Mouse (Mus musculus) bone marrow macrophage, adult 2 months (primary cell): ENCODE results near the gene Gm10184. TPM values are rescaled to one million over a fixed set of nuclear protein-coding genes. Genes with fewer than 3 reads are reported as not detected.
"Not testable (repeated sequence)": the region's sequence is repeated elsewhere in the genome, so short reads cannot be mapped to it uniquely, and the experiment has no call there.

Experiments
- H3K27ac ChIP-seq: 2 replicates; pipeline ENCODE4 v1.5.1; 2012; ENCODE audit warnings: low read depth, low read length; ENCODE audit not compliant: insufficient read depth
- H3K4me1 ChIP-seq: 2 replicates; pipeline ENCODE4 v1.6.1; 2012; ENCODE audit warnings: low read length; ENCODE audit not compliant: control insufficient read depth, insufficient read depth
- H3K4me3 ChIP-seq: 2 replicates; pipeline ENCODE4 v1.5.1; 2012; ENCODE audit warnings: mild to moderate bottlenecking, low read length, moderate library complexity; ENCODE audit not compliant: insufficient read depth
- CTCF ChIP-seq: IDR thresholded peaks from 2 replicates; pipeline ENCODE4 v1.5.1; 2012; ENCODE audit warnings: low read depth, mild to moderate bottlenecking, low read length, moderate library complexity
- POLR2A ChIP-seq: IDR thresholded peaks from 2 replicates; pipeline ENCODE4 v1.6.1; 2012; ENCODE audit warnings: mild to moderate bottlenecking, low read depth, low read length, borderline replicate concordance
- polyA plus RNA-seq: library from polyadenylated mRNA; stranded (reverse); fragments of >200 nt; gene quantifications from 2 replicates; pipeline ENCODE4 v1.2.4, GENCODE M21; 2012; ENCODE audit not compliant: missing spikeins, insufficient read depth, insufficient read length

Gene Gm10184
- 27.5 and 31.3 TPM in 2 replicates for polyA plus RNA-seq

DNA sequence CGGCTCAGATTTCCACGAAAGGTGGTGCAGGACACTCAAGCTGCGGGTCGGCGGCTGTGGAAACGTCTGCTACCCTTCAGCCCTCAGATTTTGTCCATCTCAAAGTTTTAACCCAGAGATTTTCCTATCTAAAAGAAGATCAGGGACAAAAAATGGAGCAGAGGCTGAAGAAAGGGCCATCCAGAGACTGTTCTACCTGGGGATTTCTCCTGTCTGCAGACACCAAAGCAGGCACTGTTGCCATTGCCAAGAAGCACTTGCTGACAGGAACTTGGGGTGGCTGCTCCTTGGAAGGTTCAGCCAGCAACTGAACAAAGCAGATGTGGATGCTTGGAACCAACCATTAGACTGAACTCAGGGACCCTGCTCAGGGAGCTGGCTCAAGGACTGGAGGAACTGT is at the start of gene Gm10184:
Gm10184 (minus strand) TSS at position 101 of the 400 bp plus-strand sequence.
- no peaks in the 10 kb centered on the region for H3K4me1 ChIP-seq
- H3K27ac ChIP-seq: no peak within 1 kb of the TSS
- TF ChIP-seq POLR2A: no peak
- TF ChIP-seq CTCF: no peak
- no peak within 1 kb of the TSS for H3K4me3 ChIP-seq

GRCm38 (mm10) chr17:89933950-89934349 is 23.7 kb upstream of the Gm10184 start:
- no peak overlapping the region for H3K4me3 ChIP-seq
- TF ChIP-seq CTCF: no peak
- TF ChIP-seq POLR2A: no peak
- no peaks in the 10 kb centered on the region for H3K4me1 ChIP-seq
- no peak overlapping the region for H3K27ac ChIP-seq

DNA sequence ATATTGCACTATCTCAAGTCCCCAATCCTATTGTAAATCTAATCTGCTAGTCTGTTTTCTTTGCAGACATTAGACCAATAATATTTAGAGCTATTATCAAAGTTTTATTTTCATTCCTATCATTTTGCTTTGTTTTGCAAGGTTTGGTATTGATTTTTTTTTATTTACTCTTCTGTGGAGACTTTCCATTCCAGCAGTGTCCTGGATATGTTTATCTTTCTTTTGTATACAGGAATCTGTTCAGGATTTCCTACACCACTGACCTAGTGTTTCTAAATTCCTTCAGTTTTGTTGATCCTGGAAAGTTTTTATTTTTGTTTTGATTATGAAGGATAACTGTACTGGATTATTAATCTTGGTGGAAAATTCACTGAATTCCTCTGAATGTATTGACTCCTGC is 2.6 kb downstream of the Gm10184 start:
- no peaks in the 10 kb centered on the region for H3K4me1 ChIP-seq
- no peak overlapping the region for H3K27ac ChIP-seq
- H3K4me3 ChIP-seq: no peak overlapping the region
- TF ChIP-seq CTCF (no peak), POLR2A (no peak)

DNA sequence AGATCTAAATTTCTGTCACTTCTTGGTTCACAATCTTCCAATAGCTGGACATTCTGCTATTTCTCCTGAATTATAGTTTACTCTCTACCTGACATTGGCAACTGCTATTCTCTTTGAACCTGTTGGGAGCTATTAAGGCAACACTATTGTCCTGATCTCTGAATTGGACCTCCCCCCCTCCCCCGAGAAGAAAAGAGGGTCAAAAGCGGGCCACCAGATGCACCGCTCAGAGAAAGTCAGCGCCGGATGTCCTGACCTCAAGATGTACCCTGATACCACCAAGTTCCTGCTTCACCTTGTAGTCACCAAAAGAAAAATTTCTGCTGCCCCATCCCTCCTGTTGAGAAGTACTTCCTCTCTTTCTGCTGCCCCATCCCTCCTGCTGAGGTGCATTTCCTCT is 5.5 kb downstream of the Gm10184 start:
- H3K4me3 ChIP-seq, H3K4me1 ChIP-seq, H3K27ac ChIP-seq: not testable (repeated sequence)

- H3K27ac ChIP-seq: no peak overlapping the region
- no peak overlapping the region for H3K4me3 ChIP-seq
- no peaks in the 10 kb centered on the region for H3K4me1 ChIP-seq
- TF ChIP-seq POLR2A: no peak
- TF ChIP-seq CTCF: no peak
Measured at GRCm38 (mm10) chr17:89902767-89903166, 7.5 kb downstream of the Gm10184 start.

- no peaks in the 10 kb centered on the region for H3K4me1 ChIP-seq
- H3K27ac ChIP-seq: no peak overlapping the region
- TF ChIP-seq CTCF: no peak
- no peak for TF ChIP-seq POLR2A
- no peak overlapping the region for H3K4me3 ChIP-seq
Measured at GRCm38 (mm10) chr17:89900610-89901009, 9.6 kb downstream of the Gm10184 start.

DNA sequence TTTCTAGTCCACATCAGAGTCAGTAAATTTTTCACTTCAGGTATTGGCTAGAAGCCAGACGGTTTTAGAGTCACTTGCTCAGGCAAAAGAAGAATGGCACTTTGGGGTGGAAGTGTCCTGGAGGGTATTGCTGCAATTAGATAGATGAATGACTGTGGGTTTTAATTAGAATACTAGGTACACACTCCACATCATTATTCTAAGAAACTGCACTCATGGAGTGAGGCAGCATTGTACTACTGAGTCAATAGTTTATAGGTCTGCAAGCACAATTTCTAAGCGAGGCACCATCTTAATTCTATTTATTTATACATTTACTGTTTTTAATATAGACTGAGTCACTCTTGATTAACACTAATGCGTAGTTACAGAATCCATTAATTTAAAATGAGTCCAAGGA is 10.4 kb downstream of the Gm10184 start:
- H3K4me3 ChIP-seq: no peak overlapping the region
- no peaks in the 10 kb centered on the region for H3K4me1 ChIP-seq
- no peak overlapping the region for H3K27ac ChIP-seq
- no peak for TF ChIP-seq POLR2A
- TF ChIP-seq CTCF: no peak

DNA sequence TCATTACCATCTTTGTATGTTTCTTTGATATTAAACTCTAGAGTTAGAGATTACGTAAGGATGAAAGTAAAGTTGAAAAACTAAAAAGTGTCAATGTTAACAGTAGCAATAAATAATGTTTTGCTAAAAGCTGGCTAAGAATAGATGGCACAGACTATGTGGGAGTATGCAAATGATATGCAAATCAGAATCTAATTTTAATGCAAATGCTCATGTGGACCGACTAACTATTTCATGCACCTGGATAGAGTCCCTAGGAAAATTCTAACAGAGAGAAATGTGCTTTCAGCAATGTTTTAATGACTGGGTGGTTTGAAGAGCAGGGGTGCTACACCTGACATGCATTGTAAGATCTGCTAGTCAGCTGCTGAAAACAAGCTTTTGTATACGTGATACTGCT is 45.3 kb downstream of the Gm10184 start:
- no peak for TF ChIP-seq POLR2A
- Histone ChIP-seq H3K4me3 (no peak overlapping the region), H3K27ac (no peak overlapping the region), H3K4me1 (no peaks in the 10 kb centered on the region)
